Mouse (Mus musculus) CH12.LX (cell line): ENCODE results near the gene Cyp2w1. TPM values are rescaled to one million over a fixed set of nuclear protein-coding genes. Genes with fewer than 3 reads are reported as not detected.

Experiments
- DNase-seq: peaks from one replicate; pipeline ENCODE4 v3.0.0-alpha.2; 2013; ENCODE audit errors: extremely low read depth
- H3K27ac ChIP-seq: 2 replicates; pipeline ENCODE4 v1.5.1; 2012; ENCODE audit warnings: low read depth, mild to moderate bottlenecking, control low read depth, moderate library complexity; ENCODE audit not compliant: insufficient read depth
- H3K27me3 ChIP-seq: replicated peaks from 2 replicates; pipeline ENCODE3; 2012; ENCODE audit warnings: inconsistent platforms
- H3K36me3 ChIP-seq, 2 experiments: replicated peaks in 1 of 2; 2 replicates each; pipeline versions ENCODE3 to v1.6.1; 2012; ENCODE audit warnings: inconsistent platforms in 1 of 2, low read length in 1 of 2, mild to moderate bottlenecking in 1 of 2, mixed read lengths in 1 of 2, moderate library complexity in 1 of 2; ENCODE audit not compliant: control insufficient read depth in 1 of 2, insufficient read depth in 1 of 2
- H3K4me1 ChIP-seq, 2 experiments: 2 replicates each; pipeline ENCODE4 v1.6.1; 2012; ENCODE audit warnings: inconsistent platforms in 1 of 2, moderate library complexity in 1 of 2; ENCODE audit not compliant: insufficient read depth in 2 of 2, control insufficient read depth in 1 of 2
- H3K4me2 ChIP-seq: 2 replicates; pipeline ENCODE4 v1.6.1; 2012; ENCODE audit warnings: low read depth, mild to moderate bottlenecking, control low read depth; ENCODE audit not compliant: poor library complexity, insufficient read depth, severe bottlenecking
- H3K4me3 ChIP-seq, 3 experiments: fragments of 150-350 bp in 1 of 3; sonication (generic) in 1 of 3; replicated peaks in 1 of 3; 2 replicates each; pipeline versions ENCODE3 to v1.5.1; 2011 to 2012; ENCODE audit warnings: low read depth in 2 of 3, low read length in 2 of 3, mild to moderate bottlenecking in 2 of 3, moderate library complexity in 2 of 3, control low read depth in 1 of 3, improper control_type of control experiment in 1 of 3, inconsistent platforms in 1 of 3, mixed read lengths in 1 of 3; ENCODE audit not compliant: poor library complexity in 1 of 3
- H3K79me2 ChIP-seq: replicated peaks from 2 replicates; pipeline ENCODE4 v1.6.1; 2012; ENCODE audit warnings: mild to moderate bottlenecking, moderate library complexity; ENCODE audit not compliant: control insufficient read depth, poor library complexity, insufficient read depth, severe bottlenecking; ENCODE audit errors: extremely low read depth
- H3K9ac ChIP-seq: 2 replicates; pipeline ENCODE4 v1.6.1; 2012; ENCODE audit warnings: low read depth, mild to moderate bottlenecking, control low read depth, moderate library complexity; ENCODE audit not compliant: insufficient read depth
- H3K9me3 ChIP-seq: replicated peaks from 2 replicates; pipeline ENCODE3; 2012; ENCODE audit warnings: low read length, inconsistent platforms, mixed read lengths
- BHLHE40 ChIP-seq: IDR thresholded peaks from 2 replicates; pipeline ENCODE4 v1.6.1; 2011; ENCODE audit warnings: mild to moderate bottlenecking, low read depth, low read length, improper control_type of control experiment
- EP300 ChIP-seq: IDR thresholded peaks from 2 replicates; pipeline ENCODE4 v1.6.1; 2011; ENCODE audit warnings: low read length, improper control_type of control experiment
- IRF4 ChIP-seq: IDR thresholded peaks from 2 replicates; pipeline ENCODE4 v1.6.1; 2014; ENCODE audit warnings: low read depth, mild to moderate bottlenecking, inconsistent platforms, low read length, improper control_type of control experiment
- JUN ChIP-seq: IDR thresholded peaks from 2 replicates; pipeline ENCODE4 v1.6.1; 2011; ENCODE audit warnings: low read depth, mild to moderate bottlenecking, low read length, improper control_type of control experiment, moderate library complexity; ENCODE audit not compliant: insufficient read depth
- MAX ChIP-seq: IDR thresholded peaks from 2 replicates; pipeline ENCODE4 v1.6.1; 2011; ENCODE audit warnings: low read length, improper control_type of control experiment
- MEF2A ChIP-seq: IDR thresholded peaks from 2 replicates; pipeline ENCODE4 v1.6.1; 2014; ENCODE audit warnings: low read depth, mild to moderate bottlenecking, inconsistent platforms, low read length, improper control_type of control experiment, borderline replicate concordance
- MYC ChIP-seq: IDR thresholded peaks from 2 replicates; pipeline ENCODE4 v1.6.1; 2011; ENCODE audit warnings: low read depth, mild to moderate bottlenecking, improper control_type of control experiment, low read length
- PAX5 ChIP-seq: IDR thresholded peaks from 2 replicates; pipeline ENCODE4 v1.6.1; 2012; ENCODE audit warnings: low read length, inconsistent platforms, mixed read lengths
- POLR2A ChIP-seq: IDR thresholded peaks from 2 replicates; pipeline ENCODE4 v1.6.1; 2011; ENCODE audit warnings: low read depth, mild to moderate bottlenecking, improper control_type of control experiment, low read length
- UBTF ChIP-seq: IDR thresholded peaks from 2 replicates; pipeline ENCODE4 v1.6.1; 2012; ENCODE audit warnings: low read depth, mild to moderate bottlenecking, inconsistent platforms, low read length, improper control_type of control experiment, moderate library complexity
- USF2 ChIP-seq: conservative IDR thresholded peaks from 2 replicates; pipeline ENCODE4 v1.6.1; 2011; ENCODE audit warnings: low read depth, low read length, improper control_type of control experiment
- ZNF384 ChIP-seq: IDR thresholded peaks from 2 replicates; pipeline ENCODE4 v1.6.1; 2012; ENCODE audit warnings: low read depth, low read length, improper control_type of control experiment, inconsistent platforms
- dilution Hi-C: fragments of 300-500 bp; cut with MboI; formaldehyde crosslinking; loops from 2 replicates; pipeline ENCODE4 v1.14.3; 2020; ENCODE audit warnings: low sequenced_read_pairs; ENCODE audit not compliant: extremely low pct_unique_long_range_greater_than_20kb, extremely low pct_ligation_motif_present
- in situ Hi-C: fragments of 300-500 bp; cut with MboI; formaldehyde crosslinking; loops from 3 replicates; pipeline ENCODE4 v1.14.3; 2019; ENCODE audit warnings: low sequenced_read_pairs, low pct_ligation_motif_present, low pct_unique_long_range_greater_than_20kb, mixed read lengths
- polyA plus RNA-seq: library from polyadenylated mRNA; unstranded; fragments of >175 nt; gene quantifications from 2 replicates; pipeline ENCODE4 v1.2.1, GENCODE M21; 2012; ENCODE audit warnings: low read depth; ENCODE audit not compliant: insufficient read length
- total RNA-seq, 2 experiments: library from RNA; depleted of rRNA; stranded (reverse); fragments of 300-350 nt in 1 of 2; fragments of >200 nt in 1 of 2; gene quantifications; 2 replicates each; pipeline ENCODE4 v1.2.3; 2012 to 2014

Gene Cyp2w1
- total and polyA plus RNA-seq, 3 experiments, result not detected

- dilution Hi-C loops (no loop called here), in situ Hi-C loops (no loop called here)
- H3K4me2 ChIP-seq, result no peak overlapping the region
- peaks cover 0 to 42% of the 10 kb centered on the region in 2 experiments for H3K36me3 ChIP-seq
- no peak overlapping the region for H3K27ac ChIP-seq
- TF ChIP-seq MAX, result no peak
- TF ChIP-seq USF2, result no peak
- TF ChIP-seq EP300, result peak; percentile 24; the same call in 1 of the 2 replicates
- TF ChIP-seq POLR2A, result no peak
- TF ChIP-seq ZNF384, result peak; percentile 82
- no peak for TF ChIP-seq JUN
- peak; percentile 34; the same call in 1 of the 2 replicates for TF ChIP-seq BHLHE40
- peak; percentile 52; the same call in 1 of the 2 replicates for TF ChIP-seq MEF2A
- TF ChIP-seq IRF4, result peak; percentile 19; the same call in 1 of the 2 replicates
- no peak overlapping the region for H3K4me3 ChIP-seq
- no peaks in the 10 kb centered on the region for H3K9me3 ChIP-seq
- no peaks in the 10 kb centered on the region for H3K79me2 ChIP-seq
- peak; percentile 68 for DNase-seq
- peaks cover 0 to 20% of the 10 kb centered on the region in 2 experiments; a peak in 2 of 4 replicates for H3K4me1 ChIP-seq
- H3K27me3 ChIP-seq, result no peaks in the 10 kb centered on the region
- no peak overlapping the region for H3K9ac ChIP-seq
Observed at GRCm38 (mm10) chr5:139381586-139382513, 29.4 kb downstream of the Cyp2w1 start.

GRCm38 (mm10) chr5:139382760-139383159, 30.3 kb downstream of the Cyp2w1 start:
- dilution Hi-C loops, result no loop called here
- H3K27ac ChIP-seq, result no peak overlapping the region
- no peak overlapping the region for H3K4me2 ChIP-seq
- H3K79me2 ChIP-seq, result no peaks in the 10 kb centered on the region
- in situ Hi-C loops, result no loop called here
- no peaks in the 10 kb centered on the region for H3K9me3 ChIP-seq
- TF ChIP-seq PAX5 (no peak), UBTF (no peak), POLR2A (no peak)
- DNase-seq, result peak; percentile 19
- peaks cover 0 to 37% of the 10 kb centered on the region in 2 experiments for H3K36me3 ChIP-seq
- H3K4me3 ChIP-seq, result no peak overlapping the region
- peaks cover 0 to 24% of the 10 kb centered on the region in 2 experiments; a peak in 2 of 4 replicates for H3K4me1 ChIP-seq
- no peak overlapping the region for H3K9ac ChIP-seq
- H3K27me3 ChIP-seq, result no peaks in the 10 kb centered on the region

- no peak overlapping the region for H3K4me3 ChIP-seq
- in situ Hi-C loops (no loop called here), dilution Hi-C loops (no loop called here)
- no peaks in the 10 kb centered on the region for H3K27me3 ChIP-seq
- no peak for DNase-seq
- no peak overlapping the region for H3K4me2 ChIP-seq
- H3K36me3 ChIP-seq, result peaks cover 0 to 36% of the 10 kb centered on the region in 2 experiments
- no peaks in the 10 kb centered on the region for H3K9me3 ChIP-seq
- H3K4me1 ChIP-seq, result peaks cover 0 to 29% of the 10 kb centered on the region in 2 experiments; a peak in 2 of 4 replicates
- H3K9ac ChIP-seq, result no peak overlapping the region
- no peak overlapping the region for H3K27ac ChIP-seq
- TF ChIP-seq EP300 (no peak), MYC (no peak), JUN (no peak), POLR2A (no peak)
- no peaks in the 10 kb centered on the region for H3K79me2 ChIP-seq
Observed at GRCm38 (mm10) chr5:139383234-139383633, 30.8 kb downstream of the Cyp2w1 start.
